Mouse (Mus musculus) thymus, postnatal 14 days (tissue): ENCODE data around the gene Bicral.

Experiments
- DNase-seq: peaks from one replicate; pipeline ENCODE4 v3.0.0; 2021

Gene Bicral

GRCm38 (mm10) chr17:46750580-46750979 lies 107.7 kb downstream of the Bicral start:
- DNase-seq = no peak

DNA sequence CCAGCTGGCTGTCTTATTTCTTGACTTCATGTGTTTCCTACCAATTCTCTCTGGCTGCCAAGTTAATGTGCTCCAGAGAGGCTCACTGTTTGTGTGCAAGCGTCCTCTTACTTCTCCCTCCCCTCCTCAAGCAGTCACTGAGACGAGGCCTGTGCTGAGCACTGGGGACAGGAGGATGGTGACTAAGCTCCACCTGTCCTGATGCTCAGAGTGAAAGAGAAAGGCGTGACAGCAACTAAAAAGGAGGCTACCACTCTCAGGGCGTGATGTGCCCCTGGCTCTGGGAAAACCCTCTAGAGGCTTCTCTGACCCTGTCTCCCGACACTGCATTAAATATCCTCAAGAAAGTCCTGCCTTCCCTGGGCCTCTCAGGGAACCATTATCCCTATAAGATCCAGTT lies 109.0 kb downstream of the Bicral start:
- no peak for DNase-seq
